Mouse (Mus musculus): ENCODE results near the gene Ptprd.

- TF ChIP-seq CTCF (IDR thresholded peaks at IDR 0.05; ENCODE audit: low read depth) (no peak), EP300 (IDR thresholded peaks at IDR 0.05; ENCODE audit: low read depth) (no peak)
These were observed 1949.0 kb downstream of the Ptprd start for GRCm38 (mm10) chr4:76262727-76263126.
